Mouse (Mus musculus): ENCODE data around the gene Gm45783. TPM values are rescaled to one million over a fixed set of nuclear protein-coding genes. Genes with fewer than 3 reads are reported as not detected.
"Not testable (repeated sequence)": the region's sequence is repeated elsewhere in the genome, so short reads cannot be mapped to it uniquely, and the experiment has no call there.

Gene Gm45783
- polyA plus RNA-seq (2012; rRNA removed) (not detected in 2 replicates), polyA plus RNA-seq (2014; fragmentation: Nextera tagmentation; extraction: Ambion mirVana) (not detected in 2 replicates)

DNA sequence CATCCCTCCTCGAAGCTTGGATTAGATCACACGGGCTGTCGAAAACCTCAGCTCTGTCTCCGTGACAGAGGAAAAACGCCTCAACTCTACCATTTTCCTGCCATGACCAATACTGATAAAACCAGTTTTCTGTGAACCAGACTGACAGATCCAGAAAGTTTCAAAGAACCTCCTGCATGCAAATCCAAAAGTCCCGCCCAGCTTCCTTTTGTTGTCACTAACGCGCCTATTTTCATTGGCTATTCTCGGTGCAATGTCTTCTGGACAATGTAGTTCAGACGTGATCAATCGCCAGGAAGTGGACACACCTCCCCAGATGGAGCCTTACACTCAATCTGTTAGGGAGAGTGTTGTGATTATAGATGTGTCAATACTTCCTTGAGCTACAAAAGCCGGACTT lies at the start of gene Gm45783:
Gene Gm45783 (minus strand): TSS at position 143 of the 400 bp plus-strand sequence.
- not testable (repeated sequence) for H3K4me2 ChIP-seq (ENCODE audit: low read depth); H3K4me3 ChIP-seq (ENCODE audit: insufficient read depth in 1 of 2, low read depth in 2 of 2, low read length in 2 of 2); H3K36me3 ChIP-seq (replicated peaks; ENCODE audit: control insufficient read depth, insufficient read depth, low read depth); H3K9me3 ChIP-seq (ENCODE audit: control insufficient read depth, low read length); H3K27ac ChIP-seq; H3K27me3 ChIP-seq (ENCODE audit: control insufficient read depth, insufficient read depth, low read length); DNase-seq (ENCODE audit: low read depth in 3 of 3, low spot score in 3 of 3); H3K4me1 ChIP-seq (replicated peaks; ENCODE audit: control insufficient read depth in 2 of 2, insufficient read depth in 2 of 2, low read length in 1 of 2); H3K9ac ChIP-seq (replicated peaks); ATAC-seq (ENCODE audit: insufficient read depth)
- 46% methylated on average over 12 of the region's 12 CpGs for WGBS (ENCODE audit: insufficient replicate concordance)

DNA sequence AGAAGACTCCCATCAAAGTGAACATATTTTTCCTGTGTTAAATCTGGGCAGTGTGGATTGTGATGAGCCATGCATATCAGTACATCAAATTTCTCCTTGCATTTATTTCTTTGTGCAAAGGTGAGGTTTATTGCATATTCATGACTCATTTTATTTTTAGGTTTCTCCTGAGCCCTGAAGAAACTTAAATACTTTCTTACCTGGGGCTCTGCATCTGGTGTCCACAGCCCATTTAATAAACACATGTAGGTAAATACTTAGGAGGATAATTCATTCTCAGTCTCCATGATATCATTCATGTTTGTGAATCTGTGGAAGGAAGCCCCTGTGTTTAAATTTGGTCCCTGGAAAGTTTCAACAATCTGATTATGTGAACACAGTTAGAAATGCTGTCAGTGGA lies 25.2 kb upstream of the Gm45783 start, which contains the start of gene Vmn2r31:
Gene Vmn2r31 (minus strand): TSS at position 101 of the 400 bp plus-strand sequence.
- not testable (repeated sequence) for H3K4me1 ChIP-seq (replicated peaks; ENCODE audit: control insufficient read depth in 2 of 2, insufficient read depth in 2 of 2, low read length in 1 of 2); H3K27ac ChIP-seq; H3K9me3 ChIP-seq (ENCODE audit: control insufficient read depth, low read length); H3K4me3 ChIP-seq (ENCODE audit: insufficient read depth in 1 of 2, low read depth in 2 of 2, low read length in 2 of 2); H3K36me3 ChIP-seq (replicated peaks; ENCODE audit: control insufficient read depth, insufficient read depth, low read depth); ATAC-seq (ENCODE audit: insufficient read depth); H3K4me2 ChIP-seq (ENCODE audit: low read depth); DNase-seq (ENCODE audit: low read depth in 3 of 3, low spot score in 3 of 3); H3K9ac ChIP-seq (replicated peaks); H3K27me3 ChIP-seq (ENCODE audit: control insufficient read depth, insufficient read depth, low read length)

DNA sequence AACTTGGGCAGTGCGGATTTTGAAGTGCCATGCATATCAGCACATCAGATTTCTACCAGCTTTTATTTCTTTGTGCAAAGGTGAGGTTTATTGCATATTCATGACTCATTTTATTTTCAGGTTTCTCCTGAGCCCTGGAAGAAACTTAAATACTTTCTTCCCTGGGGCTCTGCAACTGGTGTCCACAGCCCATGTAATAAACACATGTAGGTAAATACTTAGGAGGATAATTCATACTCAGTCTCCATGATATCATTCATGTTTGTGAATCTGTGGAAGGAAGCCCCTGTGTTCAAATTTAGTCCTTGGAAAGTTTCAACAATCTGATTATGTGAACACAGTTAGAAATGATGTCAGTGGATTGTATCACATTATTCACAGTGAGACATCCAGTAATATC lies 36.9 kb downstream of the Gm45783 start, which contains the start of gene Vmn2r30:
Gene Vmn2r30 (minus strand): TSS at position 101 of the 400 bp plus-strand sequence.
- whole genome bisulfite sequencing (ENCODE audit: insufficient replicate concordance) = no CpG with 5 or more reads among the region's 1 CpGs
- H3K4me3 ChIP-seq (ENCODE audit: insufficient read depth in 1 of 2, low read depth in 2 of 2, low read length in 2 of 2); ATAC-seq (ENCODE audit: insufficient read depth); H3K9ac ChIP-seq (replicated peaks); DNase-seq (ENCODE audit: low read depth in 3 of 3, low spot score in 3 of 3); H3K27ac ChIP-seq; H3K36me3 ChIP-seq (replicated peaks; ENCODE audit: control insufficient read depth, insufficient read depth, low read depth); H3K9me3 ChIP-seq (ENCODE audit: control insufficient read depth, low read length); H3K27me3 ChIP-seq (ENCODE audit: control insufficient read depth, insufficient read depth, low read length); H3K4me1 ChIP-seq (replicated peaks; ENCODE audit: control insufficient read depth in 2 of 2, insufficient read depth in 2 of 2, low read length in 1 of 2); H3K4me2 ChIP-seq (ENCODE audit: low read depth): not testable (repeated sequence)

DNA sequence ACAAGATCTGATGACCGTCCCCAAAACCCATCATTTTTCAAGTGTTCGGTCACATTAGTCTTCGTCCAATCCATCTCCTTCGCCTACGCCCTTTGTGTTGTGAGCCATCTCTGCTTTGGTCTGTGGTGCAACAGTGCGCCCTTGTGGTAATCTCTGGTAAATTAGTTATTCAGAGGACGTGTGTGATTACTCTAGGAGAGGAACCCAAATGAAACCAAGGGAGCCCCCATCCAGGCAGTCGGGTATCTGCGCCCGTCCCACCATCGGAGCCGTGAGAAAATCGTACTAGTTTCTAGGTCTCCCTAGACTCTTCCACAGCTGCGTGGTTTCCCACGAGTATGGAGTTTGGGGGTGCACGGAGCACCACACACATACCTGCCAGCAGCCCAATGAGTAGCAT lies 78.8 kb downstream of the Gm45783 start:
- Histone ChIP-seq H3K4me3 (ENCODE audit: insufficient read depth in 1 of 2, low read depth in 2 of 2, low read length in 2 of 2) (no peak overlapping the region), H3K27me3 (ENCODE audit: control insufficient read depth, insufficient read depth, low read length) (peaks cover 2% of the 10 kb centered on the region), H3K36me3 (replicated peaks; ENCODE audit: control insufficient read depth, insufficient read depth, low read depth) (peaks cover 6% of the 10 kb centered on the region), H3K4me2 (ENCODE audit: low read depth) (no peak overlapping the region), H3K27ac (no peak overlapping the region), H3K9ac (replicated peaks) (no peak overlapping the region), H3K4me1 (replicated peaks; ENCODE audit: control insufficient read depth in 2 of 2, insufficient read depth in 2 of 2, low read length in 1 of 2) (0 out of 4 replicates have a peak, but pooled peaks cover 0 to 2% of the 10 kb centered on the region in 2 experiments), H3K9me3 (ENCODE audit: control insufficient read depth, low read length) (no peaks in the 10 kb centered on the region)
- peak; percentile 61 for TF ChIP-seq CTCF (IDR thresholded peaks at IDR 0.05; ENCODE audit: low read depth)
- TF ChIP-seq EP300 (IDR thresholded peaks at IDR 0.05; ENCODE audit: low read depth) = no peak
- WGBS (ENCODE audit: insufficient replicate concordance) = 72% methylated on average over 16 of the region's 16 CpGs
- ATAC-seq (ENCODE audit: insufficient read depth) = no peak
- no peak for DNase-seq (ENCODE audit: low read depth in 3 of 3, low spot score in 3 of 3)

Small RNAs within 50 kb of the gene (microRNA-seq; reads per million reads assigned to microRNA genes)
- 1.7 reads per million for gene Mir5620

Other genes with a start within 250 kb of the Gm45783 start
- gene Zfp773, start 237.8 kb downstream of the Gm45783 start, polyA plus RNA-seq (2012; rRNA removed) = 0.05 and 0.09 TPM in 2 replicates
- gene Zfp773, start 237.8 kb downstream of the Gm45783 start, polyA plus RNA-seq (2014; fragmentation: Nextera tagmentation; extraction: Ambion mirVana) = 0.17 and 0.29 TPM in 2 replicates
- gene Zfp418, start 203.2 kb downstream of the Gm45783 start, polyA plus RNA-seq (2012; rRNA removed) = 0.18 and 0.28 TPM in 2 replicates
- 0.23 and 0.54 TPM in 2 replicates for gene Zfp418, start 203.2 kb downstream of the Gm45783 start, polyA plus RNA-seq (2014; fragmentation: Nextera tagmentation; extraction: Ambion mirVana)
- gene Zfp772, start 164.6 kb downstream of the Gm45783 start, polyA plus RNA-seq (2012; rRNA removed) = 0.51 and 0.74 TPM in 2 replicates
- gene Zfp772, start 164.6 kb downstream of the Gm45783 start, polyA plus RNA-seq (2014; fragmentation: Nextera tagmentation; extraction: Ambion mirVana) = 1.3 and 1.5 TPM in 2 replicates
- 0.04 and 0.11 TPM in 2 replicates for gene Vmn2r29, start 127.2 kb downstream of the Gm45783 start, polyA plus RNA-seq (2012; rRNA removed)
- not detected in 2 replicates for gene Vmn2r29, start 127.2 kb downstream of the Gm45783 start, polyA plus RNA-seq (2014; fragmentation: Nextera tagmentation; extraction: Ambion mirVana)
- 0.10 and 0.32 TPM in 2 replicates for gene Gm45844, start 96.3 kb downstream of the Gm45783 start, polyA plus RNA-seq (2012; rRNA removed)
- gene Gm45844, start 96.3 kb downstream of the Gm45783 start, polyA plus RNA-seq (2014; fragmentation: Nextera tagmentation; extraction: Ambion mirVana) = 0.51 and 0.75 TPM in 2 replicates
- gene Clcn4, start 73.7 kb downstream of the Gm45783 start, polyA plus RNA-seq (2012; rRNA removed) = 5.2 and 6.2 TPM in 2 replicates
- gene Clcn4, start 73.7 kb downstream of the Gm45783 start, polyA plus RNA-seq (2014; fragmentation: Nextera tagmentation; extraction: Ambion mirVana) = 10.2 and 10.7 TPM in 2 replicates
- not detected in 2 replicates for gene Vmn2r30, start 37.0 kb downstream of the Gm45783 start, polyA plus RNA-seq (2012; rRNA removed)
- not detected in 2 replicates for gene Vmn2r30, start 37.0 kb downstream of the Gm45783 start, polyA plus RNA-seq (2014; fragmentation: Nextera tagmentation; extraction: Ambion mirVana)
- not detected in 2 replicates for gene Vmn2r31, start 25.1 kb upstream of the Gm45783 start, polyA plus RNA-seq (2012; rRNA removed)
- not detected in 2 replicates for gene Vmn2r31, start 25.1 kb upstream of the Gm45783 start, polyA plus RNA-seq (2014; fragmentation: Nextera tagmentation; extraction: Ambion mirVana)
- gene Vmn2r32, start 105.4 kb upstream of the Gm45783 start, polyA plus RNA-seq (2012; rRNA removed) = not detected in 2 replicates
- gene Vmn2r32, start 105.4 kb upstream of the Gm45783 start, polyA plus RNA-seq (2014; fragmentation: Nextera tagmentation; extraction: Ambion mirVana) = not detected in 2 replicates
- gene Vmn2r33, start 192.2 kb upstream of the Gm45783 start, polyA plus RNA-seq (2012; rRNA removed) = not detected in 2 replicates
- gene Vmn2r33, start 192.2 kb upstream of the Gm45783 start, polyA plus RNA-seq (2014; fragmentation: Nextera tagmentation; extraction: Ambion mirVana) = not detected in 2 replicates

All from liver, embryonic 14.5 days (tissue).